Mouse (Mus musculus) left cerebral cortex, adult 6 months (tissue): ENCODE results near the gene Olfr101. TPM values are rescaled to one million over a fixed set of nuclear protein-coding genes. Genes with fewer than 3 reads are reported as not detected.

Experiments used
- long read RNA-seq, 2 experiments: library from polyadenylated mRNA; unstranded; transcript quantifications; one replicate each; pipeline ENCODE4 v2.0.0; 2019 to 2020
- polyA plus RNA-seq: library from polyadenylated mRNA; unstranded; fragments of <200 nt; fragmentation: Nextera tagmentation; gene quantifications from 2 replicates; pipeline ENCODE4 v1.2.3, GENCODE M21; 2021

The Olfr101 gene
- polyA plus RNA-seq, result not detected in 2 replicates
- long read RNA-seq, experiment 1, result 0 reads
- long read RNA-seq, experiment 2, result 0 reads

GRCm38 (mm10) chr17:37304213-37304612 lies at the start of gene Olfr101:
Gene Olfr101 (minus strand): TSS chr17:37304313.

GRCm38 (mm10) chr17:37339598-37339997 lies 35.5 kb upstream of the Olfr101 start, which contains the start of gene Olfr103:
Gene Olfr103 (minus strand): TSS chr17:37339698.

GRCm38 (mm10) chr17:37316954-37317353 lies 12.8 kb upstream of the Olfr101 start, which contains the start of gene Olfr102:
Gene Olfr102 (minus strand): TSS chr17:37317054.

GRCm38 (mm10) chr17:37283360-37283759 lies 20.8 kb downstream of the Olfr101 start, which contains the start of gene Olfr99:
Gene Olfr99 (minus strand): TSS chr17:37283460.

GRCm38 (mm10) chr17:37270058-37270701 lies 33.9 kb downstream of the Olfr101 start, which contains the start of gene H2-M3:
Gene H2-M3 (plus strand): TSS chr17:37270220.

GRCm38 (mm10) chr17:37263626-37264025 lies 40.5 kb downstream of the Olfr101 start, which contains the start of gene Olfr98:
Gene Olfr98 (minus strand): TSS chr17:37263749.

Other genes starting within 250 kb of the Olfr101 start
- gene Olfr90, start 215.8 kb downstream of the Olfr101 start, polyA plus RNA-seq, result not detected in 2 replicates
- not detected in 2 replicates for gene Olfr91, start 206.0 kb downstream of the Olfr101 start, polyA plus RNA-seq
- gene Olfr92, start 184.2 kb downstream of the Olfr101 start, polyA plus RNA-seq, result not detected in 2 replicates
- not detected in 2 replicates for gene Olfr93, start 142.8 kb downstream of the Olfr101 start, polyA plus RNA-seq
- gene Ubd, start 110.4 kb downstream of the Olfr101 start, polyA plus RNA-seq, result not detected in 2 replicates
- gene Olfr94, start 103.3 kb downstream of the Olfr101 start, polyA plus RNA-seq, result not detected in 2 replicates
- not detected in 2 replicates for gene Olfr95, start 91.2 kb downstream of the Olfr101 start, polyA plus RNA-seq
- not detected in 2 replicates for gene Olfr96, start 84.2 kb downstream of the Olfr101 start, polyA plus RNA-seq
- gene Olfr97, start 67.0 kb downstream of the Olfr101 start, polyA plus RNA-seq, result not detected in 2 replicates
- not detected in 2 replicates for gene Olfr98, start 40.6 kb downstream of the Olfr101 start, polyA plus RNA-seq
- gene H2-M3, start 34.1 kb downstream of the Olfr101 start, polyA plus RNA-seq, result 4.9 and 5.0 TPM in 2 replicates
- gene Olfr99, start 20.9 kb downstream of the Olfr101 start, polyA plus RNA-seq, result not detected in 2 replicates
- gene Olfr102, start 12.7 kb upstream of the Olfr101 start, polyA plus RNA-seq, result not detected in 2 replicates
- not detected in 2 replicates for gene Olfr103, start 35.4 kb upstream of the Olfr101 start, polyA plus RNA-seq
- not detected in 2 replicates for gene Olfr104-ps, start 55.3 kb upstream of the Olfr101 start, polyA plus RNA-seq
- gene Olfr105-ps, start 74.7 kb upstream of the Olfr101 start, polyA plus RNA-seq, result not detected in 2 replicates
- gene Olfr106-ps, start 86.1 kb upstream of the Olfr101 start, polyA plus RNA-seq, result not detected in 2 replicates
- gene Olfr107, start 94.9 kb upstream of the Olfr101 start, polyA plus RNA-seq, result not detected in 2 replicates
- not detected in 2 replicates for gene Olfr108, start 141.2 kb upstream of the Olfr101 start, polyA plus RNA-seq
- not detected in 2 replicates for gene Olfr109, start 154.6 kb upstream of the Olfr101 start, polyA plus RNA-seq
- gene H2-M2, start 179.2 kb upstream of the Olfr101 start, polyA plus RNA-seq, result not detected in 2 replicates
- gene Olfr110, start 188.2 kb upstream of the Olfr101 start, polyA plus RNA-seq, result not detected in 2 replicates
- 0.11 TPM in 1 of 2 replicates, not detected in the other for gene Olfr111, start 203.7 kb upstream of the Olfr101 start, polyA plus RNA-seq